Mouse (Mus musculus): Measurements from ENCODE around the gene Samd13. TPM values are rescaled to one million over a fixed set of nuclear protein-coding genes. Genes with fewer than 3 reads are reported as not detected.

Gene Samd13
- polyA plus RNA-seq, 1 experiment from 2014 or later: 1.2 TPM

DNA sequence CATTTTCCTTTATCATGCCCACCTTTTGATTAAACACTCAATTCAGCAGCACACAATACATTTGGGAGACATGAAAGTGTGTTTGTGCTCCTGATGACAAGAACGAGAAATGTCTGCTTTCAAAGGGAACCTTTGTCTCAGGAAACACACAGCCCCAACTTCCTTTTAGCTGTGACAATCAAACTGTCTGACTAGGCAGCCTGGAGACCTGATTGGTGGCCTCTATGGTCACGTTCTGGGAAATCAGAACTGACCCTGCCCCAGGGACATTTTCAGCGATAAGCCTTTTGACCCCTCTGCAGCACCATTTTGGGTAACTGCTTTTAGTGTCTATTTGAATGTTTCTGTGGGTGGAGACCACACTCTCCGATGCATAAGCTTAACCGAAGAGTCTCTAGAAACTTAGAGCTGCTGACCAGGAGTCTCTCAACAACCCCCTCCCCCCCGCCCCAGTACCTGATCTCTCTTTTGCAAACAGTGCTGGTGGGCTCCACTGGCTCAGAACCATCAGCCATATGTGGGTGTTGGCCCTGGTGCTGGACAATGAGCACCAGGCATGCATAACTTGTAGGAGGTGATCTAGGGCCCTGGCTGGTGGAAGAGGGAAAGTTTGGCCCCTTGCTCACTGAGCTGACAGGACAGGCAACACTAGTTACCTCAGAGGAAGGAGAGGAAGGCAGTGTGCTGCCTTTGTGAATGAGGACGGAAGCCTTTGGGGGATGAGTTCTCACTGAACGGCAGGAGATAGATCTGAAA is 57.0 kb downstream of the Samd13 start:
- no peak overlapping the region for H3K9ac ChIP-seq
- H3K4me3 ChIP-seq: no peak overlapping the region
- ATAC-seq (ENCODE audit: insufficient number of reproducible peaks, low FRiP score, low TSS enrichment, low read depth): no peak
- no peaks in the 10 kb centered on the region for H3K36me3 ChIP-seq
- no peaks in the 10 kb centered on the region for H3K27me3 ChIP-seq
- H3K27ac ChIP-seq: no peak overlapping the region
- 77% methylated on average over 8 of the region's 8 CpGs for WGBS
- no peak overlapping the region for H3K4me2 ChIP-seq
- no peaks in the 10 kb centered on the region for H3K4me1 ChIP-seq
- no peaks in the 10 kb centered on the region for H3K9me3 ChIP-seq

DNA sequence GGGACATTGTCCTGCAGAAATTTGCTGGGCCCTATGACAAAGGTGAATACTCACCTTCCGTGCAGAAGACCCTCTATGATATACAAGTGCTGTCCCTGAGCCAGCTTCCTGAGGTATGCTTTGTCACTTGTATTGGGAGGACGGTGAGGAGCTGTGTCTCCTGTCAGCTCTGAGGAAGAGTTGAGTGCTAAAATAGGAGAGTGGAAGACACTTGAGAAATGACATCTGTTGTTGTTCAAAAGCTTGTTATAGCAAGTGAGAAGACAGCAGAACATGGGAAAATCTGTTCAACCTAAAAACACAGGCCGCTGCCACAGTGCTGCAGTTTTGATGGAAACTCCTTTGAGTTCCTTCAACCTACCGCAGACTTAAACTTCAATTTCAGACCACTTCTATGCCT is 59.6 kb downstream of the Samd13 start:
- 85% methylated on average over 4 of the region's 4 CpGs for WGBS
- Histone ChIP-seq H3K4me3 (no peak overlapping the region), H3K4me2 (no peak overlapping the region), H3K27ac (no peak overlapping the region), H3K36me3 (no peaks in the 10 kb centered on the region), H3K9me3 (no peaks in the 10 kb centered on the region), H3K27me3 (no peaks in the 10 kb centered on the region), H3K9ac (no peak overlapping the region), H3K4me1 (no peaks in the 10 kb centered on the region)
- no peak for ATAC-seq (ENCODE audit: insufficient number of reproducible peaks, low FRiP score, low TSS enrichment, low read depth)

DNA sequence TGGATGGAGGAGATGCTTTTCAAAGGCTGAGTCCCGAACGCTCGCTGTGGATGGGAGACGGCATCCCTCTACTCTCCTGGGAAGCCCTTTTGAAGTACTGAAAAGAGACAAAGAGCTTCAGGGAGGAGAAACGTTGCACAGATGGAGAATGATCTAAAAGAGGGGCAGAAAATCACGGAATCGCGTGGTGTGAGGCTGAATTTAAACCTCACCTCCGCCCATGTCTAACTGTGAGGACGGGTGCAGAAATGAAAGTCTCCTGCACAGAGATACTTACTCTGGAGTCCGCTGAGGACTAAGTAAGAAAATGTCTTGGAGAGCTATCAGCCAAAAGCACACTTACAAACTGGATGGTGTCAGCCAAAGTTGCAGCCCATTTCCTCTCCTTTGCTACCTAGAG is 63.4 kb downstream of the Samd13 start:
- H3K4me1 ChIP-seq: no peaks in the 10 kb centered on the region
- no peak overlapping the region for H3K27ac ChIP-seq
- no peak for ATAC-seq (ENCODE audit: insufficient number of reproducible peaks, low FRiP score, low TSS enrichment, low read depth)
- no peak overlapping the region for H3K4me3 ChIP-seq
- WGBS: 83% methylated on average over 11 of the region's 11 CpGs
- H3K4me2 ChIP-seq: no peak overlapping the region
- H3K9me3 ChIP-seq: no peaks in the 10 kb centered on the region
- no peak overlapping the region for H3K9ac ChIP-seq
- H3K36me3 ChIP-seq: no peaks in the 10 kb centered on the region
- no peaks in the 10 kb centered on the region for H3K27me3 ChIP-seq

DNA sequence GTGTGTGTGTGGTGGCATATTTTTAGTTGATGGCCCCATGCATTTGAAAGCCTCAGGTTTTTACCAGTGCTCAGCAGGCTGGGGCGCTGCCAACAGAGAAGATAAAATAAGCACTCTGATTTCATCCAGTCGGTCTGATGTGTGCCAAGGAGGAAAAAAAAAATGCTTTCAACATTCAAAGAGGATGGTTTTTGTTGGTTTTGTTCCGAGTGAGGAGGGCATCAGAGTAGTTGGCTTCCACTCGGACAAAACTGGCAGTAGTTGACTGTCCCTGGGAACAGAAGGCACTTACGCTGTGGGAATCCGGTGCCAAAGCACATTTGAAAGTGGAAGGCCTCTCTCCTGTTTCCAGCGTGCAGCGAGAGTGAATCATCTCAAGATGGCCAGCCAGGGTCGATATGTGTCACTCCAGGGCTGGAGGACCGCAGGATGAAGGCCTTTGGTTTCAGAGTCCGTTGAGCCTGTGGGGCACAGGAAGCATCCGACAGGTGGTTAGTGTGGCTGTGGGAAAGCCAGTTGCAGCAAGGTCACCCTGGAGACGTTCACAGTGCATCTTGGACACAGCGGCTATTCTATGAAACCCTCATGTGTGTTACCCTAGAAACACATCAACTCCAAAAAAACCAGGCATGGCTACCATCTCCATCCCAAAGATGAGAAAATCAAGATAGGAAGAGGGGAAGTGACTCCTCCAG is 64.7 kb downstream of the Samd13 start:
- no peak overlapping the region for H3K9ac ChIP-seq
- no peaks in the 10 kb centered on the region for H3K4me1 ChIP-seq
- ATAC-seq (ENCODE audit: insufficient number of reproducible peaks, low FRiP score, low TSS enrichment, low read depth): no peak
- no peaks in the 10 kb centered on the region for H3K27me3 ChIP-seq
- no peak overlapping the region for H3K27ac ChIP-seq
- WGBS: 85% methylated on average over 14 of the region's 14 CpGs
- H3K9me3 ChIP-seq: no peaks in the 10 kb centered on the region
- H3K4me2 ChIP-seq: no peak overlapping the region
- no peak overlapping the region for H3K4me3 ChIP-seq
- no peaks in the 10 kb centered on the region for H3K36me3 ChIP-seq

DNA sequence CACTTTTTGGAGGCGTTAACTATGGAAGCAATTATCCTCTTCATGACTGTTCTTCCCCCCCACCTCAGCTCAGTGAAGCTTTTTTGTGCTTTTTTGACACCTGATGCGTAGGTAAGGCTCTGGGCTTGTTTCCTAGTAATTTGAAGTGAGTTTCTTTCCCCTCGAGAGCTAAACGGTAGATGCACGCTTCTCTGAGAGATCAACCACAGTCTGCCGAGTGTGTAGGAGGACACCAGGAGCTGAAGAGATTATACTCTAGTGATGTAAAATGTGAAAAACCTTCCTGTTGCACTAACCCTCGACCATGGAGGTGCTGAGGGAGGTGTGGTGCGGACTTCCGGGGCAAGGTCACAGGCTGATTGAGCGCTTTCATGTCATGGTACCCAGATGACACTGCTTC is 65.3 kb downstream of the Samd13 start:
- WGBS: 85% methylated on average over 10 of the region's 10 CpGs
- H3K9ac ChIP-seq: no peak overlapping the region
- H3K4me3 ChIP-seq: no peak overlapping the region
- H3K9me3 ChIP-seq: no peaks in the 10 kb centered on the region
- H3K4me1 ChIP-seq: no peaks in the 10 kb centered on the region
- H3K4me2 ChIP-seq: no peak overlapping the region
- no peak for ATAC-seq (ENCODE audit: insufficient number of reproducible peaks, low FRiP score, low TSS enrichment, low read depth)
- no peaks in the 10 kb centered on the region for H3K36me3 ChIP-seq
- H3K27ac ChIP-seq: no peak overlapping the region
- no peaks in the 10 kb centered on the region for H3K27me3 ChIP-seq

DNA sequence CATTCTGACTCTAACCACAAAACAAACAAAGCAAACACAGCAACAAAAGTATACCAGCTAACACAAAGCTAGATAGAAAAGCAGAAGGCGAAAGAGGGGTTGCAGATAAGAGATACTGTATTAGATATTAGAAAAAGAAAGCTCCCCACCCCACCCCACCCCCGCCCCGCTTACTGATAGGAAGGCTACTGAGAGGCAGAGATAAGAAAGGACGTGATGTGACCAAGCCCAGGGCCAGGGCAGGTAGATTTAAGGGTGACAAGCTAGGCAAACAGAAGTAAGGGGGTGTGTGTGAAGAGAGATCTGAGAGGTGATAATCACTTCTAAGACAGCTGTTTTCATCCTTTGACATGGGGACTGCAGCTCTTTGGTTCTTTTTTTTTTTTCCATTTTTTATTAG is 67.0 kb downstream of the Samd13 start:
- ATAC-seq (ENCODE audit: insufficient number of reproducible peaks, low FRiP score, low TSS enrichment, low read depth): no peak
- no peaks in the 10 kb centered on the region for H3K4me1 ChIP-seq
- no peak overlapping the region for H3K4me2 ChIP-seq
- H3K9ac ChIP-seq: no peak overlapping the region
- WGBS: 80% methylated on average over 4 of the region's 4 CpGs
- no peaks in the 10 kb centered on the region for H3K27me3 ChIP-seq
- no peaks in the 10 kb centered on the region for H3K9me3 ChIP-seq
- H3K4me3 ChIP-seq: no peak overlapping the region
- no peaks in the 10 kb centered on the region for H3K36me3 ChIP-seq
- no peak overlapping the region for H3K27ac ChIP-seq

DNA sequence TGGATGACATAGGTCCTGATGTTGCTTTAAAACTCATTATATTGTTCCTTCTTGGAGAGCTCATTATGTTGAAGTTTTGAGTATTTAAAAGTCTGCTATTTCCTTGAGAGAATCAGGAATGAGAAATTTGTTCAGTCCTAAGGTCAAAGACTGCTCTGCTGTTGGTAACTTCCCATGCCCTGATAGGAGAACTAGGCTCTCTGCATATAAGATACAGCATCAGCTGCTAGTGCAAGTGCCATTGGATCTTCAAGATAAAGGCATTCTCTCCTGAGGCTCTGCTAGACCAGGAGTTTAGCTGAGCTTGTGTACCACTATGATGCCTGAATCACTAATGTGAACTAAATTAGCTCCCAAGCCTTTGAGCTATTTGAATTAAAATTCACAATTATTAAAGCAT is 67.4 kb downstream of the Samd13 start:
- Histone ChIP-seq H3K9me3 (no peaks in the 10 kb centered on the region), H3K4me1 (no peaks in the 10 kb centered on the region), H3K9ac (no peak overlapping the region), H3K36me3 (no peaks in the 10 kb centered on the region), H3K27ac (no peak overlapping the region), H3K4me2 (no peak overlapping the region), H3K4me3 (no peak overlapping the region), H3K27me3 (no peaks in the 10 kb centered on the region)
- no peak for ATAC-seq (ENCODE audit: insufficient number of reproducible peaks, low FRiP score, low TSS enrichment, low read depth)

DNA sequence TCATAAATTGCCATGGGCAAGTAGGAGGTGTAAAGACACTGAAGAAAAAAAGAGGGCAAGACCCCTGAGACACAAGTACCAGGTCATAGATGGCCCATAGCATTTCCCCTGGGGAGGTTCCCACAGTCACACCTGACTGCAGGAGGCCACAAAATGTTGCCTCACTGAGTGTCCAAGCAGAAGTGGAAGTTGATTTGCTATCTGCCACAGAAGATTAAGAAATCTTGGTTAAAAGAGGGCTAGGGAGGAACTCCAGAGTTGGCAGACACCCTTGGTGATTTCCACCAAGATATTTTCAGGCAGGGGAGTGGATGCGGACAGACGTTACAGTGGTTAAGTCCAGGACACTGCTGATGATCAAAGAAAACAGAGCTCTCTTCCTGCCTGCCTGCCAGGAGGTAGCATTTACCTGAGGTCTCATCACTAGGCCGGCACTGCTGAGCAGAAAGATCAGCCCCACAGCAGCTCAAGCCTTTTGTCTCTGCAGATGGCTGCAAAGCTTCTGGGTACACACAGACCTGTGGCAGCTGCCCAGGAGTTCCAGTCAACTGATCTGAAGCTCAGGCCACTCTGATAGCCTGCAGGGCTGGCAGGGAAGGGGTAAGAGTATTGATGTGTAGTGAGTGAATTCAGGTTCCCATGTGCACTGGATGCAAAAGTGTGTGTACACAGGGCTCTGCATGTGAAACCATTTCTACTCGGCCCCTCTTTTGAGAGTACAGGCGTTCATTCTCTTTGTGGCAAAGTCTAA is 68.7 kb downstream of the Samd13 start:
- H3K9me3 ChIP-seq: no peaks in the 10 kb centered on the region
- no peak overlapping the region for H3K4me2 ChIP-seq
- no peak overlapping the region for H3K27ac ChIP-seq
- no peak for ATAC-seq (ENCODE audit: insufficient number of reproducible peaks, low FRiP score, low TSS enrichment, low read depth)
- no peak overlapping the region for H3K9ac ChIP-seq
- no peaks in the 10 kb centered on the region for H3K27me3 ChIP-seq
- H3K4me1 ChIP-seq: no peaks in the 10 kb centered on the region
- no peak overlapping the region for H3K4me3 ChIP-seq
- WGBS: 76% methylated on average over 5 of the region's 5 CpGs
- no peaks in the 10 kb centered on the region for H3K36me3 ChIP-seq

DNA sequence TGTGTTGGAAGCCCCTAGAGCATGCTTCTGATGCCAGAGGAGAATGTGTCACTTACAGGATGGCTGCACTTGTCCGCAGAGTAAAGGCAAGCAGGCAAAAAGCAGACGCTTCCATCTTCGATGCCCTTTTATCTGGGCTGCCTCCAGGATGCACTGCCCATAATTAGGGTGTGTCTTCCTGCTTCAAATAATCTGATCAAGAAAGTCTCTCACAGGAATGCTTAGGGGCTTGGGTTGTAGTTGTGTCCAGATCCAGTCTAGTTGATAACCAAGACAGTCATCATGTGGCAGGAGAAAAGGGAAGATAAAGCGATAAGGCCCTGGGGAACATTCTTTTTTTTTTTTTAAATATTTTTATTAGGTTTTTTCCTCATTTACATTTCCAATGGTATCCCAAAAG is 69.9 kb downstream of the Samd13 start, which contains the start of gene Dnase2b:
TSS of gene Dnase2b (minus strand) at position 101 of the 400 bp plus-strand sequence.
- Histone ChIP-seq H3K4me2 (no peak within 1 kb of the TSS), H3K36me3 (no peaks in the 10 kb centered on the region), H3K27me3 (no peaks in the 10 kb centered on the region), H3K9ac (no peak within 1 kb of the TSS), H3K27ac (no peak within 1 kb of the TSS), H3K4me3 (no peak within 1 kb of the TSS), H3K9me3 (no peaks in the 10 kb centered on the region), H3K4me1 (no peaks in the 10 kb centered on the region)
- 95% methylated on average over 4 of the region's 4 CpGs for WGBS
- ATAC-seq (ENCODE audit: insufficient number of reproducible peaks, low FRiP score, low TSS enrichment, low read depth): no peak

DNA sequence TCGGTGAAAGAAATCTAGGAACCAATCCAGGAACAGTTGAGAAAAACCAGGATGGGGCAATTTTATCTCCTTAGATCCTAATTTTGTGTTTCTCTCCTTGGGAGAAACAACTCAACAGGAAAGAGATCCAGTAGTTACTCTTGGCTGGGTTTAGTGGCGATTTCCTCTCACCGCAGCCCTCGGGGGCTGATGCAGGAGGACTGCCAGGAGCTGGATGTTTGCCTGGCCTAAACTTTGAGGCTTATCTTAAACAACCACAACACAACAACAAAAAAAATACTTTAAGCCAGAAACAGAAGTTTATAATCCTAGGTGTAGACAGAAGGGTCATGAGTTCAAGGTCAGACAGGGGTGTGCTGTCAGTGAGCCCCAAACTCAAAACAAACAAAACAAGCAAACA is 73.6 kb downstream of the Samd13 start:
- no peaks in the 10 kb centered on the region for H3K4me1 ChIP-seq
- ATAC-seq (ENCODE audit: insufficient number of reproducible peaks, low FRiP score, low TSS enrichment, low read depth): no peak
- whole genome bisulfite sequencing: 67% methylated on average over 4 of the region's 4 CpGs

DNA sequence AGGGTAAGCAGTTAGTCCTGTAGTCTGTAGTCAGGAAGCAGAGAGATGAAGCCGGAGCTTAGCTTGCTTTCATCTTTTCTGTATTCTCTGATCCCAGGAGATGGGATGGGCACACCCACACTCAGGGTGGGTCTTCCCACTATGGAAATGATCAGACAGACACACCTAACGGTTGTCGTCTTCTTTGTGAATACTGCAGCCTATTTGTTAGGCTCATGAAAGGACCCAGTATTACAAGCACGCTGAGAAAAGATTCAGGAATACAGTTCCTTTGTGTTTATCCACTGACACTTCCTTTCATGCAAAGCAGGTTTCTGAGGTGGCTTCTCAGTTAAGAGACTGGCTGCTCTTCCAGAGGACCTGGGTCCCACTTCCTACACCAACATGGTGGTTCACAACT is 74.1 kb downstream of the Samd13 start:
- Histone ChIP-seq H3K9ac (no peak overlapping the region), H3K36me3 (no peaks in the 10 kb centered on the region), H3K4me1 (no peaks in the 10 kb centered on the region), H3K27me3 (no peaks in the 10 kb centered on the region), H3K4me3 (no peak overlapping the region), H3K9me3 (no peaks in the 10 kb centered on the region), H3K27ac (no peak overlapping the region), H3K4me2 (no peak overlapping the region)
- WGBS: 86% methylated on average over 4 of the region's 4 CpGs
- no peak for ATAC-seq (ENCODE audit: insufficient number of reproducible peaks, low FRiP score, low TSS enrichment, low read depth)

More for the DNA sequence above, 73.6 kb downstream of the Samd13 start:
- Histone ChIP-seq H3K27me3 (no peaks in the 10 kb centered on the region), H3K36me3 (no peaks in the 10 kb centered on the region), H3K4me2 (no peak overlapping the region), H3K9ac (no peak overlapping the region), H3K4me3 (no peak overlapping the region), H3K27ac (no peak overlapping the region), H3K9me3 (no peaks in the 10 kb centered on the region)

DNA sequence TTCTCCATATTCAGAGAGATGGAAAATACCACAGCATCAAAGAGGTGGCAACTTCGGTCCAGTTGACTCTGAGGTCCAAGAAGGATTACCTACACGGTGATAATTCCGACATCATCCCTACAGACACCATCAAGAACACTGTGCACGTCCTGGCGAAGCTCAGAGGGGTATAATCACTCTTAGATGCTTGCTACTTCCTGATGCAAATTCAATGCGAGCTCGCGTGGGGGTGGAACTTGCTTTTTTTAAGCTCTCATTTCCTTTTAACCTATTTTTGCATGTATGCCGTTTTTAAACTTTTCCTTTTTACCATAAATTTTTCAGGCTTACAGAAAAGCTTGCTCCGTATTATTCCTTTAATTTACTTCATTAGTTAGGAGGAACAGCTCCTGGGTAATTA is 75.1 kb downstream of the Samd13 start:
- no peak overlapping the region for H3K27ac ChIP-seq
- no peak for ATAC-seq (ENCODE audit: insufficient number of reproducible peaks, low FRiP score, low TSS enrichment, low read depth)
- no peak overlapping the region for H3K9ac ChIP-seq
- WGBS: 79% methylated on average over 10 of the region's 10 CpGs
- no peaks in the 10 kb centered on the region for H3K9me3 ChIP-seq
- H3K36me3 ChIP-seq: no peaks in the 10 kb centered on the region
- H3K27me3 ChIP-seq: no peaks in the 10 kb centered on the region
- H3K4me2 ChIP-seq: no peak overlapping the region
- no peaks in the 10 kb centered on the region for H3K4me1 ChIP-seq
- H3K4me3 ChIP-seq: no peak overlapping the region
